Mouse (Mus musculus): Measurements from ENCODE around the gene Nme3. TPM values are rescaled to one million over a fixed set of nuclear protein-coding genes. Genes with fewer than 3 reads are reported as not detected.

The Nme3 gene
- 123 TPM in 2 replicates for polyA plus RNA-seq (2015; fragmentation: Nextera tagmentation; extraction: Ambion mirVana)

GRCm38 (mm10) chr17:24896241-24896992 lies at the start of gene Nme3:
Gene Nme3, plus strand, starts transcription at chr17:24896500.

GRCm38 (mm10) chr17:24850065-24850772 lies 46.1 kb upstream of the Nme3 start, which contains the start of gene Fahd1:
Gene Fahd1, minus strand, starts transcription at chr17:24850364.

GRCm38 (mm10) chr17:24865776-24866175 lies 30.5 kb upstream of the Nme3 start, which contains the start of gene Igfals:
Gene Igfals, plus strand, starts transcription at chr17:24865997.

GRCm38 (mm10) chr17:24886134-24886931 lies 10.0 kb upstream of the Nme3 start, which contains the start of the genes Nubp2 and Spsb3:
Gene Nubp2, minus strand, starts transcription at chr17:24886349.
Gene Spsb3, plus strand, starts transcription at chr17:24886643.

GRCm38 (mm10) chr17:24894995-24895547 lies 1.2 kb upstream of the Nme3 start, which contains the start of the genes Eme2 and Mrps34:
Gene Eme2, minus strand, starts transcription at chr17:24895087.
Gene Mrps34, plus strand, starts transcription at chr17:24895116.

GRCm38 (mm10) chr17:24936259-24937237 lies 40.2 kb downstream of the Nme3 start, which contains the start of gene Mapk8ip3:
Gene Mapk8ip3, minus strand, starts transcription at chr17:24936977.

Other genes starting within 250 kb of the Nme3 start
- 82.2 and 84.4 TPM in 2 replicates for gene Slc9a3r2, start 246.2 kb upstream of the Nme3 start, polyA plus RNA-seq (2015; fragmentation: Nextera tagmentation; extraction: Ambion mirVana)
- 0.93 and 1.2 TPM in 2 replicates for gene Npw, start 238.0 kb upstream of the Nme3 start, polyA plus RNA-seq (2015; fragmentation: Nextera tagmentation; extraction: Ambion mirVana)
- 13.9 and 18.2 TPM in 2 replicates for gene Zfp598, start 226.8 kb upstream of the Nme3 start, polyA plus RNA-seq (2015; fragmentation: Nextera tagmentation; extraction: Ambion mirVana)
- 269 and 290 TPM in 2 replicates for gene Syngr3, start 206.5 kb upstream of the Nme3 start, polyA plus RNA-seq (2015; fragmentation: Nextera tagmentation; extraction: Ambion mirVana)
- gene Gfer, start 200.3 kb upstream of the Nme3 start, polyA plus RNA-seq (2015; fragmentation: Nextera tagmentation; extraction: Ambion mirVana): 38.1 and 38.9 TPM in 2 replicates
- 1.7 and 2.3 TPM in 2 replicates for gene Noxo1, start 200.3 kb upstream of the Nme3 start, polyA plus RNA-seq (2015; fragmentation: Nextera tagmentation; extraction: Ambion mirVana)
- 43.3 and 47.7 TPM in 2 replicates for gene Tbl3, start 188.8 kb upstream of the Nme3 start, polyA plus RNA-seq (2015; fragmentation: Nextera tagmentation; extraction: Ambion mirVana)
- not detected in 2 replicates for gene Rnf151, start 178.4 kb upstream of the Nme3 start, polyA plus RNA-seq (2015; fragmentation: Nextera tagmentation; extraction: Ambion mirVana)
- 836 and 837 TPM in 2 replicates for gene Rps2, start 178.4 kb upstream of the Nme3 start, polyA plus RNA-seq (2015; fragmentation: Nextera tagmentation; extraction: Ambion mirVana)
- gene Ndufb10, start 172.0 kb upstream of the Nme3 start, polyA plus RNA-seq (2015; fragmentation: Nextera tagmentation; extraction: Ambion mirVana): 375 and 378 TPM in 2 replicates
- gene Rpl3l, start 168.7 kb upstream of the Nme3 start, polyA plus RNA-seq (2015; fragmentation: Nextera tagmentation; extraction: Ambion mirVana): 0.27 and 0.40 TPM in 2 replicates
- gene Msrb1, start 159.9 kb upstream of the Nme3 start, polyA plus RNA-seq (2015; fragmentation: Nextera tagmentation; extraction: Ambion mirVana): 24.4 and 29.7 TPM in 2 replicates
- gene Hs3st6, start 143.5 kb upstream of the Nme3 start, polyA plus RNA-seq (2015; fragmentation: Nextera tagmentation; extraction: Ambion mirVana): 0.20 and 0.57 TPM in 2 replicates
- gene Meiob, start 92.2 kb upstream of the Nme3 start, polyA plus RNA-seq (2015; fragmentation: Nextera tagmentation; extraction: Ambion mirVana): not detected in 2 replicates
- gene Hagh, start 56.4 kb upstream of the Nme3 start, polyA plus RNA-seq (2015; fragmentation: Nextera tagmentation; extraction: Ambion mirVana): 101 and 108 TPM in 2 replicates
- 28.1 and 29.5 TPM in 2 replicates for gene Fahd1, start 46.1 kb upstream of the Nme3 start, polyA plus RNA-seq (2015; fragmentation: Nextera tagmentation; extraction: Ambion mirVana)
- gene Igfals, start 30.5 kb upstream of the Nme3 start, polyA plus RNA-seq (2015; fragmentation: Nextera tagmentation; extraction: Ambion mirVana): 0.25 and 0.35 TPM in 2 replicates
- 61.6 and 67.5 TPM in 2 replicates for gene Nubp2, start 10.2 kb upstream of the Nme3 start, polyA plus RNA-seq (2015; fragmentation: Nextera tagmentation; extraction: Ambion mirVana)
- 85.2 and 90.4 TPM in 2 replicates for gene Spsb3, start 9.9 kb upstream of the Nme3 start, polyA plus RNA-seq (2015; fragmentation: Nextera tagmentation; extraction: Ambion mirVana)
- 28.3 and 29.9 TPM in 2 replicates for gene Eme2, start 1.4 kb upstream of the Nme3 start, polyA plus RNA-seq (2015; fragmentation: Nextera tagmentation; extraction: Ambion mirVana)
- gene Mrps34, start 1.4 kb upstream of the Nme3 start, polyA plus RNA-seq (2015; fragmentation: Nextera tagmentation; extraction: Ambion mirVana): 131 and 137 TPM in 2 replicates
- 58.6 and 70.9 TPM in 2 replicates for gene Mapk8ip3, start 40.5 kb downstream of the Nme3 start, polyA plus RNA-seq (2015; fragmentation: Nextera tagmentation; extraction: Ambion mirVana)
- gene Jpt2, start 64.2 kb downstream of the Nme3 start, polyA plus RNA-seq (2015; fragmentation: Nextera tagmentation; extraction: Ambion mirVana): 43.4 and 45.3 TPM in 2 replicates
- gene Cramp1l, start 119.3 kb downstream of the Nme3 start, polyA plus RNA-seq (2015; fragmentation: Nextera tagmentation; extraction: Ambion mirVana): 5.0 and 5.6 TPM in 2 replicates
- 10.6 and 12.1 TPM in 2 replicates for gene Ift140, start 119.6 kb downstream of the Nme3 start, polyA plus RNA-seq (2015; fragmentation: Nextera tagmentation; extraction: Ambion mirVana)
- 10.5 and 10.7 TPM in 2 replicates for gene Tmem204, start 187.1 kb downstream of the Nme3 start, polyA plus RNA-seq (2015; fragmentation: Nextera tagmentation; extraction: Ambion mirVana)
- 38.9 and 43.9 TPM in 2 replicates for gene Telo2, start 219.5 kb downstream of the Nme3 start, polyA plus RNA-seq (2015; fragmentation: Nextera tagmentation; extraction: Ambion mirVana)
- 0.50 and 0.94 TPM in 2 replicates for gene Ptx4, start 224.3 kb downstream of the Nme3 start, polyA plus RNA-seq (2015; fragmentation: Nextera tagmentation; extraction: Ambion mirVana)
- 19.8 and 20.7 TPM in 2 replicates for gene Clcn7, start 236.9 kb downstream of the Nme3 start, polyA plus RNA-seq (2015; fragmentation: Nextera tagmentation; extraction: Ambion mirVana)

All from neural tube, postnatal 0 days (tissue).